Comparison of ENCODE assay signal across 9 mouse cellular contexts in the genomic region with DNA sequence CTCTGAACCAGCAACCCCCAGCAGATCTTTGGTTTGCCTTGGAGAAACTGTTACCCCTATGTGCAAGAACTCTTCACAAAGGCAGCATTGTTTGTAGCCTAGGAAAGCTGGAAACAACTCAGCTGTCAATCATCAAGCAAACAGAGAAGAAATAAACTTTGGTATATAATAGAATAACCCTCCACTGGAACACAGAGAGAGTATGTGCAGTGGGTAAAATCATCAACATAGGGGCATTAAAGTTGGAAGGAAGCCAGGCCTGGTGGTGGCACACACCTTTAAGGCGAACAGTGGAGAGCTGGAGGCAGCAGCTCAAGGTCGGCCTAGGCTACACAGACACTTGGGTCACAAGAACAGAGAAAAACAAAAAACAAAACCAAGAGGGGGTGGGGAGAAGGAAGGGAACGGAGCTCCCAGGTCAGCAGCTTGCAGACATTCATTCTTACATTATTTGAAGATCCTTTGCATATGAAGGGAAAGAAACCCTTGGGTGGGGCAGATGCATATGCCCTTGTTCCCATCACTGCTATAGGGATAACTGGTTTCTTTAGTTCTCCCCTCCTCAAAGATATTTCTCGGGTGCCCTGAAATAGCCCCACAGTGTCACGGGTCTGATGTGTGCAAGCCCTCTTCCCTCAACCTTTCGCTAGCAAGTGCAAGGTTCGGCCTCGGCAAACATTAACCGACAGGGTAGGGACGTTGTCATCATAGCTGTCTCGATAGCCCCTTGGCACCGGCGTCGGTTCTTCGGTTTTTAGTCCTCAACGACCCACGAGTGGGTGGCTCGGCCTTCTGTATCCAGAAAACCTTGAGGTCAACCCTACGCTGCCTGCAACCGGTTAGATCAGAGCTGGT. TPM values are rescaled to one million over a fixed set of nuclear protein-coding genes. Genes with fewer than 3 reads are reported as not detected.
DNase-seq lines count a peak whose midpoint lies in the region; ATAC-seq lines count a peak whose summit lies in the region.
"Had no signal": no experiment of that assay in that cellular context is flagged by ENCODE, and none has a peak within 500 bp of the region (broad histone marks: within the 10 kb centered on the region; RNA-seq: fewer than 3 reads in every experiment).

No protein-coding gene starts in this region.

- H3K27me3 ChIP-seq in neural tube, embryonic 13.5 days, result 0 out of 2 replicates have a peak, but pooled peaks cover 2% of the 10 kb centered on the region
- no peaks in the 10 kb centered on the region; the same call in 1 of the 2 replicates for H3K27me3 ChIP-seq in hindbrain, embryonic 12.5 days
- H3K27me3 ChIP-seq in limb, embryonic 10.5 days (ENCODE audit: low read depth, poor library complexity, severe bottlenecking), result no peaks in the 10 kb centered on the region
- H3K27me3 ChIP-seq: Patski had no signal

- H3K36me3 ChIP-seq in neural tube, embryonic 13.5 days, result no peaks in the 10 kb centered on the region
- no peaks in the 10 kb centered on the region for H3K36me3 ChIP-seq in hindbrain, embryonic 12.5 days
- H3K36me3 ChIP-seq in limb, embryonic 10.5 days, result no peaks in the 10 kb centered on the region

- DNase-seq in neural tube, embryonic 10.5 days (ENCODE audit: extremely low spot score, low spot score), result no peak
- DNase-seq in limb, embryonic 10.5 days (ENCODE audit: low spot score), result peak; percentile 37
- peak; percentile 44 for DNase-seq in testis, postnatal 10 days (ENCODE audit: low spot score)
- DNase-seq in right cerebral cortex, postnatal 10 days (ENCODE audit: low spot score in 2 of 2), result no peak
- DNase-seq in layer of hippocampus, adult 18-20 months (ENCODE audit: low spot score in 2 of 2), result no peak
- no peak for DNase-seq in spleen, adult 18-20 months

- ATAC-seq in neural tube, embryonic 13.5 days (ENCODE audit: low read depth), result 0 out of 2 replicates have a peak, but pooled peaks have one; percentile 14
- ATAC-seq in hindbrain, embryonic 12.5 days (ENCODE audit: low FRiP score), result peak; percentile 29; the same call in 1 of the 2 replicates
- ATAC-seq: Patski had no signal

- H3K4me3 ChIP-seq in neural tube, embryonic 13.5 days, result no peak overlapping the region
- no peak overlapping the region for H3K4me3 ChIP-seq in hindbrain, embryonic 12.5 days
- H3K4me3 ChIP-seq in limb, embryonic 10.5 days, result peak overlapping the region; percentile 36

- H3K4me1 ChIP-seq in neural tube, embryonic 13.5 days (replicated peaks), result peaks cover 20% of the 10 kb centered on the region
- H3K4me1 ChIP-seq in hindbrain, embryonic 12.5 days, result peaks cover 18% of the 10 kb centered on the region
- peaks cover 24% of the 10 kb centered on the region for H3K4me1 ChIP-seq in limb, embryonic 10.5 days

- 16% methylated on average over 20 of the region's 20 CpGs for WGBS in neural tube, embryonic 13.5 days
- 13% methylated on average over 20 of the region's 20 CpGs for WGBS in hindbrain, embryonic 12.5 days
- WGBS in limb, embryonic 10.5 days, result 19% methylated on average over 20 of the region's 20 CpGs

- peak overlapping the region; percentile 42; the same call in 1 of the 2 replicates for H3K27ac ChIP-seq in neural tube, embryonic 13.5 days (replicated peaks)
- H3K27ac ChIP-seq in hindbrain, embryonic 12.5 days, result peak overlapping the region; percentile 76
- H3K27ac ChIP-seq in limb, embryonic 10.5 days, result peak overlapping the region; percentile 76; the same call in 1 of the 2 replicates

- no peaks in the 10 kb centered on the region for H3K9me3 ChIP-seq in neural tube, embryonic 13.5 days
- H3K9me3 ChIP-seq in hindbrain, embryonic 12.5 days (replicated peaks), result no peaks in the 10 kb centered on the region
- H3K9me3 ChIP-seq in limb, embryonic 10.5 days (replicated peaks), result no peaks in the 10 kb centered on the region

- H3K4me2 ChIP-seq in neural tube, embryonic 13.5 days, result no peak overlapping the region
- peak overlapping the region; percentile 27 for H3K4me2 ChIP-seq in hindbrain, embryonic 12.5 days (replicated peaks)

- no peak overlapping the region for H3K9ac ChIP-seq in neural tube, embryonic 13.5 days
- H3K9ac ChIP-seq in hindbrain, embryonic 12.5 days, result no peak overlapping the region

RNA-seq across cellular contexts. Expression of a gene that starts 11.4 kb away (rescaled TPM):
- polyA plus RNA-seq in neural tube, embryonic 13.5 days (2015; fragmentation: Nextera tagmentation; extraction: Ambion mirVana), result 2.1 and 2.9 TPM in 2 replicates
- 2.7 and 2.9 TPM in 2 replicates for polyA plus RNA-seq in hindbrain, embryonic 12.5 days (2016; fragmentation: Nextera tagmentation; extraction: Ambion mirVana)
- 3.1 and 3.8 TPM in 2 replicates for polyA plus RNA-seq in limb, embryonic 10.5 days (2016; fragmentation: Nextera tagmentation; extraction: Ambion mirVana)
- 1 to 10 TPM; 4.8 to 5.4 TPM for total RNA-seq in layer of hippocampus, adult 18-20 months (2021)

RNA-seq across cellular contexts. Expression of a gene that starts 21.8 kb away (rescaled TPM):
- polyA plus RNA-seq in neural tube, embryonic 13.5 days (2015; fragmentation: Nextera tagmentation; extraction: Ambion mirVana), result 1,679 and 1,725 TPM in 2 replicates
- 1,134 and 1,420 TPM in 2 replicates for polyA plus RNA-seq in hindbrain, embryonic 12.5 days (2016; fragmentation: Nextera tagmentation; extraction: Ambion mirVana)
- 3,225 and 4,131 TPM in 2 replicates for polyA plus RNA-seq in limb, embryonic 10.5 days (2016; fragmentation: Nextera tagmentation; extraction: Ambion mirVana)
- total RNA-seq in layer of hippocampus, adult 18-20 months (2021), result 100 to 1,000 TPM; 477 to 485 TPM

RNA-seq across cellular contexts. Expression of a gene that starts 39.6 kb away (rescaled TPM):
- 279 and 287 TPM in 2 replicates for polyA plus RNA-seq in neural tube, embryonic 13.5 days (2015; fragmentation: Nextera tagmentation; extraction: Ambion mirVana)
- polyA plus RNA-seq in hindbrain, embryonic 12.5 days (2016; fragmentation: Nextera tagmentation; extraction: Ambion mirVana), result 296 and 298 TPM in 2 replicates
- 285 and 294 TPM in 2 replicates for polyA plus RNA-seq in limb, embryonic 10.5 days (2016; fragmentation: Nextera tagmentation; extraction: Ambion mirVana)
- 10 to 100 TPM; 80.3 to 85.0 TPM for total RNA-seq in layer of hippocampus, adult 18-20 months (2021)

RNA-seq across cellular contexts. Expression of a gene that starts 44.6 kb away (rescaled TPM):
- polyA plus RNA-seq in neural tube, embryonic 13.5 days (2015; fragmentation: Nextera tagmentation; extraction: Ambion mirVana), result 5.8 and 8.0 TPM in 2 replicates
- polyA plus RNA-seq in hindbrain, embryonic 12.5 days (2016; fragmentation: Nextera tagmentation; extraction: Ambion mirVana), result 7.9 and 8.4 TPM in 2 replicates
- 4.9 and 6.5 TPM in 2 replicates for polyA plus RNA-seq in limb, embryonic 10.5 days (2016; fragmentation: Nextera tagmentation; extraction: Ambion mirVana)
- total RNA-seq in layer of hippocampus, adult 18-20 months (2021), result 1 to 10 TPM; 3.5 to 3.6 TPM

RNA-seq across cellular contexts. Expression of a gene that starts 51.1 kb away (rescaled TPM):
- 46.4 and 54.4 TPM in 2 replicates for polyA plus RNA-seq in neural tube, embryonic 13.5 days (2015; fragmentation: Nextera tagmentation; extraction: Ambion mirVana)
- 15.4 and 15.5 TPM in 2 replicates for polyA plus RNA-seq in hindbrain, embryonic 12.5 days (2016; fragmentation: Nextera tagmentation; extraction: Ambion mirVana)
- polyA plus RNA-seq in limb, embryonic 10.5 days (2016; fragmentation: Nextera tagmentation; extraction: Ambion mirVana), result 4.9 and 5.8 TPM in 2 replicates
- 100 to 1,000 TPM; 376 to 396 TPM for total RNA-seq in layer of hippocampus, adult 18-20 months (2021)

Comparison
In these comparisons a context has a peak if more than half of its experiments do, and no peak if none do; other contexts are left out.
1. DNase-seq: peak in limb, embryonic 10.5 days (single experiment) and testis, postnatal 10 days (single experiment); none in neural tube, embryonic 10.5 days (single experiment), right cerebral cortex, postnatal 10 days (0 of 2), layer of hippocampus, adult 18-20 months (0 of 2) and spleen, adult 18-20 months (0 of 2).
2. Peak in every context shown above with its lines, with median percentiles within 50 percentile points of each other: H3K27ac ChIP-seq.